Mouse (Mus musculus): Measurements from ENCODE around the gene Il10ra. TPM values are rescaled to one million over a fixed set of nuclear protein-coding genes. Genes with fewer than 3 reads are reported as not detected.

Gene Il10ra
- total RNA-seq (2021): 1 to 10 TPM; 3.8 to 4.3 TPM
- long read RNA-seq, experiment 1, partial matches to known transcripts: 1 of 3 reads
- long read RNA-seq, experiment 1, other reads (novel, unspliced or antisense): 0 of 3 reads
- long read RNA-seq, experiment 2, partial matches to known transcripts: 1 of 7 reads
- long read RNA-seq, experiment 2, other reads (novel, unspliced or antisense): 2 of 7 reads

GRCm38 (mm10) chr9:45268597-45269325, at the start of gene Il10ra:
TSS of gene Il10ra (minus strand) at chr9:45269149.
- peak; percentile 45 to 59 for DNase-seq (ENCODE audit: low spot score in 2 of 2)

DNA sequence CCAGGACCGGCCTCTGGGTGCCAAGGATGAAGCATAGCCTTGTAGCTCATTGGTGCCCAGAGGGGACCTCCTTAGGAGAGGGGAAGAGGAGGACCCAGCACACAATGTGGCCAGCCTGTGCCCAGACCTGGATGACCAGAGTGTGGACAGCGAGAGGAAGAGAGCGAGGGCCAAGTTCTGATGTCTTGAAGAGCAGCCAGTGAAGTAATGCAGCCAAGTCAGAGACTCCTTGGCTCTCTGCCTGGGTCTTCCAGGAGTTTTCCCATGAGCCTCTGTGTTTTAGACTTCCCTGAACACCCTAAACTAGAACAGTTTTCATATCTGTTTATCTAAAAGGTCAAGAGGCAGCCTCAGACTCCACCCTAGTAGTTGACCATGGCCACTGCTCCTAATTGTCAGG, 48.7 kb upstream of the Il10ra start:
- DNase-seq (ENCODE audit: low spot score in 2 of 2): no peak

GRCm38 (mm10) chr9:45313913-45314312, 45.0 kb upstream of the Il10ra start:
- no peak for DNase-seq (ENCODE audit: low spot score in 2 of 2)

DNA sequence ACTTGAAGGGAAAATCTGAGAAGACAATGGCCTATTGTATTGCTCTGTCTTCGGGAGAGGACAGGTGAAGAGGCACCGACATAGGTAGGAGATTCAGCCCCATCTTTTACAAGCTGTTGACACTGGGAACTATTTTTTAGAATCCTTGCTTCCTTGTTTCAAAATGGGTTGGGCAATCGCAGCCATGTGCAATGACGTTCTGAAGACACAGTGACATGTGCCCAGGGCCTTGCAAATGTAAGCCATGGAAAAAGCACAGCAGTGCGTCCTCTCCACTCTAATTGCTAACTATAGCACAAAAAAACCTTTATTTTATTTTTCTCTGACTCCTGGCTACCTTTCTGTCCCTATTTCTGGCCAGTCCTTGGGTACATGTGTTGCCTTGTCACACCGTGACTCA, 42.9 kb upstream of the Il10ra start:
- DNase-seq (ENCODE audit: low spot score in 2 of 2): no peak

DNA sequence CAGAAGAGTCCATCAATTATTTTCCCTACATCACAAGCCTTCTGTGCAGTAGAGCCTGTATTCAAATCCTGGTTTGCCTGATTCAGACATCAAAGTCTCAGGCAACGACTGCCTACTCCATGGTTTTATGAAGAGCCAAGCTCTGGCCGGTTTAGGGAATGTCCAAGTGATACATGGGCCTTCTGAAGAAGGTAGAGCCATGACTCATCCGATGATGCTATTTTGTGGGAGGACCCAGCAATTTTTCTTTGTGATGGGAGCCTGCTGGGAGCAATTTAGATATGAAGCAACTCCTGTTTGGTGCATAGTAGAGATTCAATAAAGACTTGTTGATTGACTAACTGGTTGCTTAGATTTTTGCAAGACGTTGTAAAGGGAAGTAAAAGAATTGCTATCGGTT, 39.6 kb upstream of the Il10ra start:
- DNase-seq (ENCODE audit: low spot score in 2 of 2): no peak

DNA sequence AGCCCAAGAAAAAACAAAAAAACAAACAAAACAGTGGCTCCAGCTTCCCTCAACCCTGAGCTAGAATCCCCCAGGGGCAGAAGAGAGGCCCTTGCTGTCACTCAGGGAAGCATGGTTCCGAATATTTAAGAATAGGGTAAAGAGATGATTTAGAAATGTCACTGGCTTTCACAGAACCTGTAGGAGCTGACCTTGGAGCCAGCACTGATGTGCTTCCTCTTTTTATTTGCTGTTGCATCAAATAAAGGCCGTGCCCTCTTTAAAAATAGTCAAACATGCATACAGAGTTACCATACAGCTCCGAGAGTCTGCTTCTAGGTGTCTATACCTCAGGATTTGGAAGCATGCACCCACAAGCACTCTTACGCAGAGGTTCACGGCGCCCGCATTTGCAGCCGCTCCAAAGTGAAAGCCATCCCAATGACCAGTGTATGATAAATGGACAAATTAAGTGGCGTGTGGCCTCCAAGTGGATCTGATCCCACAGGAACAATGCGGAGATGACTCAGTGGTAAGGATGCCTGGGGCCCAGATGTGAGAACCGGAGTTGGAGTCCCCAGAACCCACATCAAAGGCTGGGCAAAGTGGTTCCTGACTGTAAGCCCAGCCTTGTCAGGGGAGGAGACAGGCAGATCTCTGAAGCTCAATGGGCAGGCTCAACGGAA, 37.9 kb upstream of the Il10ra start:
- no peak for DNase-seq (ENCODE audit: low spot score in 2 of 2)

DNA sequence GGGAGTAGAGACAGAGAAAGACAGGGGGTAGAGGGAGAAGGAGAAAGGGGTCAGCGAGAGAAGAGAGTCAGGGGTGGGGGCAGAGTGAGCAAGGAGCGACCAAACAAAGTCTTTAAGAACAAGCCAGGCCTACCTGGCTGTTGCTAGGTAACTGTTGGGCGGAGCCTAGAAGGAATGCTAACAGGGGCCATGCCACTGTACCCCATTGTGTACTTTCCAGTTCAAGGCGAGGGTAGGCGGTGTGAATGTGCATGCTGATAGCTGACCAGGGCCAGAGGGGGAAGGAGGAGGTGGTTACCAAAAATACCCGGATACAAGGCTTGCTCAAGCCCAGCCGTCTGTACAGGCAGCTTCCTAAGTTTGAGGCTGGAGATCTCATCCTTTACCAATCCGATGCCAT, 32.8 kb upstream of the Il10ra start:
- DNase-seq (ENCODE audit: low spot score in 2 of 2): no peak

DNA sequence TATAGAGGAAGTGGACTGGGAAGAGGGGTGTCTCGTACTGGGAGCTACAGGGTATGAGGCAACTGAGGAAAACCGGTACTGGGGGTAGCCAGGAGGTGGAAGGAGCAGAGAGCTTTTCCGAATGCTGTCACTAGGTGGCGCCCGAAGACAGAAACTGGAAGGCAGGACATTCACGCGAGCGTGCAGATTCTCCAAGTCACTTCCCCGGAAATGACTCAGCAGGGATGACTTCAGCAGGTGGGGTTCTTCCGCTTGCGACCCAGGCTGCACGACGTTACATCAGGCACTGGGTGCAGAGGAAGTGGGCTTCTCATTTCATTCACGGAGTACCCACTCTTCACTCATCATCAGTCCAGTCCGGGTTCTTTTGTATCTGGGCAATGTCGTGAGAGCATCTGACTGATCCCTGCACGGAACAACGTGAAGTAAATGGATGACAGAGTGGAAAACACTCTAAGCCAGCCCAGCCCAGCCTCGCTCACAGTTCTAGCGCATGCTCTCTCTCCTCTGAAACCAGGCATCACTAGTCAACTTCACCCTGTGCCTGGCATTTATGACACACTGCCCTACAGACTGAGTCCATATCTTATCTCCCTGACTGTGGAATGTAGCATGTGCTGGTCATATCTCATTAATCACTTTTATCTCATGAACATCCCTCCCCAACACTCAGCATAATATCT, 31.6 kb upstream of the Il10ra start:
- DNase-seq (ENCODE audit: low spot score in 2 of 2): peak; percentile 95 to 96

DNA sequence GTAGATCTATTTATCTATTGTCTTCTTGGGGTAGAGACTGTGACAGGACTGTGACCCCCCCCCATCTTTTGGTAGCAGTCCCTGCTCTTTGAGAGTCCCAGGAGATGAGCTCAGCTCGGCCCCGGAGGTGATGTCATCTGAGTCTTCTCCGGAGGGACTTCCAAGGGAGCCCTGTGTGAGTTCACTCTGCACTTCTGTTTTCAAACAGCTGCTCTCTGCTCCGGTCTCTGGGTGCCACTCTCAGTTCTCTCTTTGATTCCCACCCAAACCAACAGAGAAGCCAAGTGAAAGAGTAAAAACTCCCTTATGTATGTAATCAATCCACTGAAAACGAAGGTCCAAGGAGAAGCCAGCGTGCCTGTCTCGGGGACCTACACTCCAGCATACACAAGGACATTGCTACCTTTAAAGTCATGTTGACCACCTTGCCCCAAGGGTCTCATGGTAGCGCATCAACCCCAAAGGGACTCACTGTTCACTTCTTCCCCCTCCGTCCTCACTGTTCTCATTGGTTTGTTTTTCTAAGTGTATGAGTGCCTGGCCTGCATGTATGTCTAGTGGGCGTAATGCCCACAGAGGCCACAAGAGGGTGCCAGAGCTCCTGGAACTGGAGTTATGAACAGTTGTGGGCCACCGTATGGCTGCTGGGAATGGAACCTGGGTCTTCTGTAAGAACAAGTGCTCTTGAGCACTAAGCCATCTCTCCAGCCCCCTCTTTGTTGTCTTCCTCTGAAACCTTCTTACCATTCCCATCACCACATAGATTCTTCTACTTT, 30.5 kb upstream of the Il10ra start:
- peak in 1 of 2 experiments; percentile 47 for DNase-seq (ENCODE audit: low spot score in 2 of 2)

GRCm38 (mm10) chr9:45294210-45295011, 25.5 kb upstream of the Il10ra start:
- no peak for DNase-seq (ENCODE audit: low spot score in 2 of 2)

DNA sequence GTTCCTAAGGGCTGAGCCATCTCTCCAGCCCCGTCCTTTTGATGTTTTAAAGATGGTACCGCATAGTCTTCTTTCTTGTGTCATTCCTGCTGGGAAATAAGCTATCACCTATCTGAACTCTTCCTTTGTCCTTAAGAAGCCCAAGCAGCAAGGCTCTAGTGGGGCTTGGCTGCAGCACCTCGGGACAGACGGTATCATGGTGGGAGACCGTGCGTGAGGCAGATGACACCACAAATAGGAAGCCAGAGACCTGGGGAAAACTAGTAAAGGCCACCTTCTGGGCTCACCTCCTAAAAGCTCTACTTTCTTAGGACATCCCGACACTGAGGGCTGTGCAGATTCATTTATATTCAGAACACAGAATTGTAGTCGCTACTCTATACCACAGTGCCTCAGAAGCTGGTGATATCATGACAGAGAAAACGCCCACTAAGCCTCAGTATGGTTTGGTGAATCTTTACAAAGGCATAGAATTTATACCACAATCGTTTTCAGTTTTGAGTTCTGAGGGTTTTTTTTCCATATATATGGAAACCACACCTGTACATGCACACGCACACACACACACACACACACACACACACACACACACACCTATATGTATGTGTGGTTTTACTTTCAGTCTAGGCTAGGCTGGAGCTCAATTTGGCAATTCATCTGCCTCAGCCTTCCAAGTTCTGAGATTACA, 22.7 kb upstream of the Il10ra start:
- no peak for DNase-seq (ENCODE audit: low spot score in 2 of 2)

GRCm38 (mm10) chr9:45282466-45282865, 13.5 kb upstream of the Il10ra start:
- DNase-seq (ENCODE audit: low spot score in 2 of 2): no peak

DNA sequence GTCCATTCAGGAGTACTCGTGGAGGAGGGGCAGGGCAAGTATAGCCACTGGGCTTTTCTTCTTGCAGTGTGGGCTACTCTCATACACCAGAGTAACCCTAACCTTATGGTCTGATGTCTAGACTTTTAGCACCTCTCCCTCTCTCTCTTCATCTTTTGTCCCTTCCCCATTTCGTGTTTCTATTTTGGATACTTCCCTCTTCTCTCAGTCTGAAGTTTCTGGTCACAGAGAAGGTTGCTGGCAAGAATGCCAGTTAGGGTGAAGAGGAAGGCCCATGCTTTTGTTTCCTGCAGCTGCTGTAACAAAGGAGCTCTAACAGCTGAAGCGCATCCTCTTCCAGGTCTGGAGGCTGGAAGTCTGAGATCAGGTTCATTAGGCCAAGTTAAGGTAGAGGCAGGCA, 11.9 kb upstream of the Il10ra start:
- no peak for DNase-seq (ENCODE audit: low spot score in 2 of 2)

DNA sequence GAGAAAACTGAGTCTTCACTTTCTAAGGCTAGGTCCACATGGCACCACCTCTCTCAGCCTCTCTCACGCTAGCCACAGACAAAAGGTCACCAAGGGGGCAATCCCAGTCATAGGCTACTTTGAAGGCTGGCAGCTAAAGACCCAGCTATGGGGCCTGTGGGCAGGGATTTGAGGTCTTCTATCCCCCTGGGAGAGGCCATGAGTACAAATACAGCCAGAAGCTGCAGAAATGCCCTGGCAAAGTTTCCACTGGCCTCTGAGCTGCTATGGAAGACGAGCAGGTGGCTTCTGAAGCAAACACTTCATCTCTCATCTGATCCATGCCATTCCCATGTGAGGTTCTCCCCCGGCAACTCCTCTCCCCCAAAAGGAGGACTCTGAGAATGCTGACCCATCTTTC, 11.1 kb upstream of the Il10ra start:
- DNase-seq (ENCODE audit: low spot score in 2 of 2): no peak

- no peak for DNase-seq (ENCODE audit: low spot score in 2 of 2)
These were observed 5.7 kb upstream of the Il10ra start for GRCm38 (mm10) chr9:45274635-45275034.

GRCm38 (mm10) chr9:45274218-45274617, 5.3 kb upstream of the Il10ra start:
- DNase-seq (ENCODE audit: low spot score in 2 of 2): no peak

GRCm38 (mm10) chr9:45272213-45272612, 3.3 kb upstream of the Il10ra start:
- no peak for DNase-seq (ENCODE audit: low spot score in 2 of 2)

- DNase-seq (ENCODE audit: low spot score in 2 of 2): no peak
These were observed 870 bp downstream of the Il10ra start for GRCm38 (mm10) chr9:45268079-45268478.

GRCm38 (mm10) chr9:45267099-45267498, 1.9 kb downstream of the Il10ra start:
- no peak for DNase-seq (ENCODE audit: low spot score in 2 of 2)

DNA sequence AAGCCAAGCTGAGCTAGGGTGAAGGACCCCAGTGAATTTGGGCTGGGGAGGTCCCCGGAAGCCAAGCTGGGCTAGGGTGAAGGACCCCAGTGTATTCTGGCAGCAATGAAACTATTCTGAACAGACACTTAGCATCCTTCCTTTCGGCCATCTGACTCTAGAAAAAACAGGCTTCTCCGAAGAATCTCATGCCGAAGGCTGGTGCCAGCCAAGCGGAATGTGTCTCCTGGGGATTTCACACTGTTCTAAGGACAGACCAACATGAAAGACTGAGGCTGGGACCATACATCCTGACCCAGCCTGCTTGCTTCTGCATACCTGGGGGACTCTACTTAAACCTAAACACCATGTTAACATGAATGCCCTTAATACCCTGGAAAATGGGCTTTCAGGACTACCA, 7.1 kb downstream of the Il10ra start:
- DNase-seq (ENCODE audit: low spot score in 2 of 2): no peak
